Mouse (Mus musculus): ENCODE measurements around the gene Rarb. TPM values are rescaled to one million over a fixed set of nuclear protein-coding genes. Genes with fewer than 3 reads are reported as not detected.

Rarb gene
- polyA plus RNA-seq, 1 experiment from 2014 or later, result 4.4 TPM

DNA sequence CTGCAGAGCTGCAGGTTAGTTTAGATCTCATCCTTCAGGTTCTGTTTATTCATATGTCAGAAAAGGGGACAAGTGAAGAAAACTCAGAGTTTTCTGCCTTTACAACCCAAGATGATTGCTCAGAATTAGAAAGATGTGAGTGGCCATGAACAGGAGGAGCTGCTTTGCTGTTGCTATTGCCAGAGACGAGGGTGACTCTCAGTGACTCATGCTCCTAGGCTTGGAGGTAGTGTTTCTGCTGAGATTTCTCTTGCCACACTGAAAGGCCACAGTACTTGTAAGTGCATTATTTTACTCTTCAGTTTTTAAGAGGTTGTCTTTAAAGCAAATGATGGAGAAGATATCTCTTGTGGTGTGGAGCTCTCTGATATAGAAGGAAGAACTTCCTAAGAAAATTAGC, 277.3 kb downstream of the Rarb start:
- H3K27me3 ChIP-seq (replicated peaks; ENCODE audit: insufficient read depth, low read length), result no peaks in the 10 kb centered on the region
- no peak overlapping the region for H3K27ac ChIP-seq (ENCODE audit: low read length)
- DNase-seq (ENCODE audit: low spot score), result no peak
- H3K4me2 ChIP-seq (replicated peaks; ENCODE audit: low read depth, low read length), result no peak overlapping the region
- no peaks in the 10 kb centered on the region for H3K4me1 ChIP-seq (ENCODE audit: insufficient read depth, low read depth, low read length)
- no peak for TF ChIP-seq CTCF (IDR thresholded peaks at IDR 0.05)
- no peak for TF ChIP-seq EP300 (IDR thresholded peaks at IDR 0.05)
- H3K36me3 ChIP-seq (ENCODE audit: insufficient read depth, low read length), result no peaks in the 10 kb centered on the region
- no peak for ATAC-seq
- no peak overlapping the region for H3K4me3 ChIP-seq (ENCODE audit: low read depth, low read length)
- H3K9ac ChIP-seq (replicated peaks; ENCODE audit: low read depth), result no peak overlapping the region
- H3K9me3 ChIP-seq (ENCODE audit: low read length), result no peaks in the 10 kb centered on the region
- WGBS, result 60% methylated on average over 1 of the region's 1 CpGs

DNA sequence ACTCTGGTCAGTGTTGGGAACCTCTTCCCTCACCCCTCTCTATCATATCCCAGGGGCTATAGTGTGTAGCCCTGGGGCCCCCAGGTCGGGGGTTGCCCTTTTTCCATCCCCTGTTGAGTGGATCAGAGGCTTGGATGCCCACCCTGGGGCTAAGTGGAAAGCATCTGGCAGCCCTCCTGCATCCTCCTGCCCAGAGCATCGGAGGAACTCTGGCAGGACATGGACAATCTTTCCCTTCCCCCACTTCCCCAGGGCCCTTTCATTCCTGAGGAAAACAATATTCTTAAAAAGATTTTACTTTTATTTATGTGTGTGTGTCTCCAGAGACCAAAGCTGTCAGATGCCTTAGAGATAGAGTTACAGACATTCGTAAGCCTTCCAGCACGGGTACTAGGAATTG, 281.5 kb downstream of the Rarb start:
- H3K27me3 ChIP-seq (replicated peaks; ENCODE audit: insufficient read depth, low read length), result no peaks in the 10 kb centered on the region
- 54% methylated on average over 4 of the region's 4 CpGs for WGBS
- TF ChIP-seq CTCF (IDR thresholded peaks at IDR 0.05) (no peak), EP300 (IDR thresholded peaks at IDR 0.05) (no peak)
- no peak for DNase-seq (ENCODE audit: low spot score)
- no peak overlapping the region for H3K9ac ChIP-seq (replicated peaks; ENCODE audit: low read depth)
- ATAC-seq, result no peak
- H3K4me3 ChIP-seq (ENCODE audit: low read depth, low read length), result no peak overlapping the region
- no peaks in the 10 kb centered on the region for H3K36me3 ChIP-seq (ENCODE audit: insufficient read depth, low read length)
- H3K4me2 ChIP-seq (replicated peaks; ENCODE audit: low read depth, low read length), result no peak overlapping the region
- no peaks in the 10 kb centered on the region for H3K4me1 ChIP-seq (ENCODE audit: insufficient read depth, low read depth, low read length)
- no peaks in the 10 kb centered on the region for H3K9me3 ChIP-seq (ENCODE audit: low read length)
- H3K27ac ChIP-seq (ENCODE audit: low read length), result no peak overlapping the region

DNA sequence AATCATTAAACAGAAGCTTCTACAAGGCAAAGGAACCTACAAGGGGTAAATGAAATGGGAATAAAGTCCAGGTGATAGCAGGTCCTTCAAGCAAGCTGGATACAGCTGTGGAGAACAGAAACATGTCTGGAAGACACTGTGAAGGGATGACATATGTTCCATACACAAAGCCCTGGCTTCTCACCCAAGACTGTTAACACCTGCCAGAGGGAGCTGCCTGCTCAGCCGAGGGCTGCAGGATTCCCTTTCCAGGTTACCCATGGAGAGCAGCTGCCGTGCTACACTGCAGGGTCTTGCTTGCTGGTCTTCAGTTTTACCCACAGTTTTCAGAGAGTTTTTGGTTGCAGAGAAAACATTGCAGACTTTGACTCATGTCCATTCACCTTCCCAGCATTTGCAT, 290.3 kb downstream of the Rarb start:
- H3K9me3 ChIP-seq (ENCODE audit: low read length), result no peaks in the 10 kb centered on the region
- H3K36me3 ChIP-seq (ENCODE audit: insufficient read depth, low read length), result no peaks in the 10 kb centered on the region
- WGBS, result 73% methylated on average over 2 of the region's 2 CpGs
- no peak for TF ChIP-seq EP300 (IDR thresholded peaks at IDR 0.05)
- no peak for TF ChIP-seq CTCF (IDR thresholded peaks at IDR 0.05)
- ATAC-seq, result no peak
- no peak overlapping the region for H3K27ac ChIP-seq (ENCODE audit: low read length)
- H3K27me3 ChIP-seq (replicated peaks; ENCODE audit: insufficient read depth, low read length), result no peaks in the 10 kb centered on the region
- H3K4me1 ChIP-seq (ENCODE audit: insufficient read depth, low read depth, low read length), result no peaks in the 10 kb centered on the region
- DNase-seq (ENCODE audit: low spot score), result no peak
- no peak overlapping the region for H3K4me3 ChIP-seq (ENCODE audit: low read depth, low read length)
- no peak overlapping the region for H3K4me2 ChIP-seq (replicated peaks; ENCODE audit: low read depth, low read length)
- H3K9ac ChIP-seq (replicated peaks; ENCODE audit: low read depth), result no peak overlapping the region

DNA sequence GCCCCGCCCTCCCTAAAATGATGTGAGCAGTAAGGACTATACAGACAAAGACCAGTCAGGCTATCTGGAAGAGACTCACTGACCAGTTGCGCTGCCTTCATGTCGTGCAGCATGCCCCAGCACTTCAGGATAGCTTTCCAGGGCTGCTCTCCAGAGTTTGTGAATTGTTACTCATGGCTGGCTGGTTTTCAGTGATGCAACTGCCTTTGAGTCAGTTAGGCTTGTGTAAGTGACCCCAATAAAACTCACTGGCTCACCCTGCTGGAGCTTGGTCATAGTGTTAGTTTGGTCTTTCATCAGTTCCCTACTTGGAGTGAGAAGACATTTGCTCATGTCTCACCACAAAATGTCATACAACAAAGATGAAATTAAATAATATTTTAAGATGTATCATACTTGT, 292.8 kb downstream of the Rarb start:
- peak; percentile 40 for ATAC-seq
- H3K27me3 ChIP-seq (replicated peaks; ENCODE audit: insufficient read depth, low read length), result no peaks in the 10 kb centered on the region
- no peak overlapping the region for H3K9ac ChIP-seq (replicated peaks; ENCODE audit: low read depth)
- H3K4me3 ChIP-seq (ENCODE audit: low read depth, low read length), result no peak overlapping the region
- no peaks in the 10 kb centered on the region for H3K4me1 ChIP-seq (ENCODE audit: insufficient read depth, low read depth, low read length)
- TF ChIP-seq CTCF (IDR thresholded peaks at IDR 0.05), result 0 out of 2 replicates have a peak, but pooled peaks have one; percentile 28
- no peak for TF ChIP-seq EP300 (IDR thresholded peaks at IDR 0.05)
- WGBS, result 90% methylated on average over 3 of the region's 3 CpGs
- H3K4me2 ChIP-seq (replicated peaks; ENCODE audit: low read depth, low read length), result no peak overlapping the region
- H3K36me3 ChIP-seq (ENCODE audit: insufficient read depth, low read length), result no peaks in the 10 kb centered on the region
- no peak overlapping the region for H3K27ac ChIP-seq (ENCODE audit: low read length)
- no peaks in the 10 kb centered on the region for H3K9me3 ChIP-seq (ENCODE audit: low read length)
- peak; percentile 50 for DNase-seq (ENCODE audit: low spot score)

DNA sequence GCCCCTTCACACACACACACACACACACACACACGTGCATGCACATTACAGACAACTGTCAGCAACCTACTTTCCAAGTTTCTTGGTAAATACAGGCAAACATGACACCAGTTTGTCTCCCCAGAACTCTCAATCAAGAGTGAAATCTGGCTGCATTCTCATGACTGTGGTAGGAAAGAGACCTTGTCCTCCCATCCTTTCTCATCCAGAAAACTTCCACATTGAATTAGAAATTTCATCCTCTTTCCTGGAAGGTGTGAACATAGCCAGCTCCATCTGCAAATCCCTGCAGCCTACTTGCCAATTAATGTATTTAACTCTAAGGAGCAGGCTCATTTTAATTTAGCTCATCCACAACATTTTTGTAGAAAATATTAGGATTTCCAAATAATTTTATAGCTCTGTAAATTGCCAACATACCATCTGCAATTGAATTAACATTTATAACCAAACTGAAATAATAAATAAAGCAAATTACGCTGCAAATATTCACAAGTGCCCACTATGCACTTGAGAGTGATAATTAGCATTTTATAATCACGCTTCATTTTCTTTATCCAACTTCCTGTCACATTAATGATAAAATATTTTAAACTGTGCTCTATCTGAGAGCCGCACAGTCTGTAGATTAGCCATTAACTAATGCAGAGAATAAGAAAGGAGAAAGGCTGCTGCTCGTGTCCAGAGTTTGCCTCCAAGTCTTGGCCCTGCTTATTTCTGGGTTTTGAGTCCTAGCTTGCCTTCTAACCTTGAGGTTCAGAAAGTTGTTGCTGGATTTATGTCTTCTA, 293.6 kb downstream of the Rarb start:
- H3K9ac ChIP-seq (replicated peaks; ENCODE audit: low read depth), result no peak overlapping the region
- no peak for ATAC-seq
- WGBS, result 75% methylated on average over 5 of the region's 5 CpGs
- no peak overlapping the region for H3K27ac ChIP-seq (ENCODE audit: low read length)
- H3K9me3 ChIP-seq (ENCODE audit: low read length), result no peaks in the 10 kb centered on the region
- no peaks in the 10 kb centered on the region for H3K27me3 ChIP-seq (replicated peaks; ENCODE audit: insufficient read depth, low read length)
- H3K4me3 ChIP-seq (ENCODE audit: low read depth, low read length), result no peak overlapping the region
- no peak for TF ChIP-seq CTCF (IDR thresholded peaks at IDR 0.05)
- TF ChIP-seq EP300 (IDR thresholded peaks at IDR 0.05), result no peak
- no peak overlapping the region for H3K4me2 ChIP-seq (replicated peaks; ENCODE audit: low read depth, low read length)
- H3K36me3 ChIP-seq (ENCODE audit: insufficient read depth, low read length), result no peaks in the 10 kb centered on the region
- H3K4me1 ChIP-seq (ENCODE audit: insufficient read depth, low read depth, low read length), result no peaks in the 10 kb centered on the region
- DNase-seq (ENCODE audit: low spot score), result no peak

DNA sequence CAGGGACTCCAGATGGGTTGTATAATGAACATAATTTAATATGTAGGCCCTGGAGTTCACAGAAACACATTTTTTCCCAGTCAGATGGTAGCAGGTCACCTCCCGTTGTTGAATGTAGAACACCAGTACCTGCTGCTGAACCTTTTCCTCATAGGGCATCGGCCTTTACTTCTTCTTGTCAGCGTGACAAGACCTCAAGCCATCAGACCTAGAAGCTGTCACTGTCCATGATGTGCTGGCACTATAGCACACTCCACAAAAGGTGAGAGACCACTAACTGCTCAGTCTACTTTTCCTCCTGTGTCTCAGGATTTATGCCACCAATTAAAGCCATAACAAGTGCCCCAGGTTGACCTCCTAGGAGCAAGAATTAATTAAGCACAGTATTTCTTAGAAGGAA, 296.1 kb downstream of the Rarb start:
- no peaks in the 10 kb centered on the region for H3K36me3 ChIP-seq (ENCODE audit: insufficient read depth, low read length)
- TF ChIP-seq CTCF (IDR thresholded peaks at IDR 0.05) (no peak), EP300 (IDR thresholded peaks at IDR 0.05) (no peak)
- H3K4me2 ChIP-seq (replicated peaks; ENCODE audit: low read depth, low read length), result no peak overlapping the region
- WGBS, result 89% methylated on average over 3 of the region's 3 CpGs
- H3K27me3 ChIP-seq (replicated peaks; ENCODE audit: insufficient read depth, low read length), result no peaks in the 10 kb centered on the region
- no peak overlapping the region for H3K4me3 ChIP-seq (ENCODE audit: low read depth, low read length)
- ATAC-seq (no peak), DNase-seq (ENCODE audit: low spot score) (no peak)
- no peaks in the 10 kb centered on the region for H3K4me1 ChIP-seq (ENCODE audit: insufficient read depth, low read depth, low read length)
- no peaks in the 10 kb centered on the region for H3K9me3 ChIP-seq (ENCODE audit: low read length)
- H3K27ac ChIP-seq (ENCODE audit: low read length), result no peak overlapping the region
- H3K9ac ChIP-seq (replicated peaks; ENCODE audit: low read depth), result no peak overlapping the region
